Mouse (Mus musculus): ENCODE measurements around the gene Selp.

The Selp gene

DNA sequence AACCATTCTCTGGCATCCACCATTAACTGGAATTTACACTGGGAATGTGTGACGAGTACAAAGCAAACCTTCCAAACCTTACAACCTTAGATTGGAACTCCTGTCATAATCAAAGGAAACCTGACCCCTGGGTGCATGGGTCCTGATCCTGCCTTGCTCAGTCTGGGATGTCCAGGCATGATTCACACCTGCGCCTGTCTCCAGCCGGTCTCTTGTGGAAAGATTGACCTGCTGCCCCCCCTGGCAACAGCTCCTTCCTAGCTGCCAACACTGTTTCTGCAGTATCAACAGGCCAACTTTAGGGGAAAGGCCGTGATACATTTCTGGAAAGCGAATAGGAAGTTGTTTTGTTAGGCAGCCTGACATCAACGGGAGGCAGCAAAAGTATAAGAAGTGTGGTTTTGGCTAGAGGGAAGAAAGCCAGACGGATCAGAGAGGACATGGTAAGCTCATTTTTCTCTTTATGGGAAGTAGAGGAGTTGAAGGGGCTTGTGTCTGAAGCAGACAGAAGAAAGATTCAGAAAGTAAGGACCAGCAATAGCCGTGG is at the start of gene Selp:
TSS of gene Selp (plus strand) at position 318 of the 547 bp plus-strand sequence.
- in situ Hi-C loops (cut with MboI, MseI), result loop anchor here (5.0 kb wide), 1 partner anchor 468 kb away; no protein-coding TSS in a partner anchor

DNA sequence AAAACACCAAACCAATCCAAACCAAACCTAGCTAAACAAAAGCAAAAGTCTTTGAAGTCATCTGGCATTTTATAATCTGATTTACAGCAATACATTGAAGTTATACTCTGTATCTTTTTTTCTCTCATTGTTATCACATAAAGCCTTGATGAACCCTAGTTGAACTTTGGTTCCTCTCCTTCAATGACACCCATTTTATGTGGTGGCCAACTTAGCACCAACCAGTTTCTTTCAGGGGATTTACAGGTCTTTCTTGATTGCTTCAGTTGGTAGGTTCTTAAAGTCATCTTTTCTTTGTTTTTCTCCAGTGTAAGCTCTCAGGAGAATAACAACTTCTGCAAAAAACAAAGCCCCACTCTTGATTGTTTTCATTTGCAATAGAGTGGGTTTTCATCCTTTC is 45.8 kb upstream of the Selp start:
- in situ Hi-C loops (cut with MboI, MseI), result loop anchor here (5.0 kb wide), 1 partner anchor 72 kb away; no protein-coding TSS in a partner anchor

DNA sequence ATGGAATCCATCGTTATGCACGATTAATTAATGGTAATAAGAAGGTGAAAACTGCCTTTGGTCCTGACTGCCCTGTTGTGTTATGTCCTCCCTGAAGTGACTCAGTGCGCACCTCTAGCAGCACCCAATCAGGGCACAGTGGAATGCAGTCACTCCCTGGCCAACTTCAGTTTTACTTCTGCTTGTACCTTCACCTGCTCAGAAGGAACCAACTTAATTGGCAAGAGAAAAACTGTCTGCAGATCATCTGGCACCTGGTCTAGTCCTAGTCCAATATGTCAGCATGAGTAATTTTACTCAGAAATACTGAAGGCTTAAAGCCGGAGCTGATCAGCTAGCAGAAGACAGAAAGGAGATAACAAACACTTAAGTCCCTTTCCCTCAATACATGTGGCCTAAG is 44.6 kb upstream of the Selp start:
- in situ Hi-C loops (cut with MboI, MseI), result loop anchor here (5.0 to 10.0 kb wide), 2 partner anchors 688 to 1724 kb away; no protein-coding TSS in a partner anchor

DNA sequence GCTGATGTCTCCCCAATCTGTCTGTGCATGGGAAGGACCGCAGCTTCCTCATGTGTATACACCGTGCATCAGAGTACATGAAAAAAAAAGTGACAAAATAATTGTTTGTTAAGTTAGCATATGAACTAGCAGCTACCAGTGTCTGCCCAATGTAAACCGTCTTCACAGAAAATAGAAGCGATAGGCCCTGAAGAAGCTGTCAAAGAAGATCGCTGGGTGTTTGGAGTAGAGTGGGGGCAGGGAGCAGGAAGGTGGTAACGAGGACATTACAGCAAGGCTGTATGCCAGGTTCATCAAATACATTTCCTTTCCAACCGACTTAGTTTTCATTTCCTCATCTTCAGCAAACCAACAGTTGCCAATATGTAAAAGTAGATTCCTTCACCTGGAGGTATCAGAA is 44.0 kb upstream of the Selp start:
- in situ Hi-C loops (cut with MboI, MseI), result loop anchor here (5.0 to 10.0 kb wide), 2 partner anchors 689 to 1724 kb away; no protein-coding TSS in a partner anchor

DNA sequence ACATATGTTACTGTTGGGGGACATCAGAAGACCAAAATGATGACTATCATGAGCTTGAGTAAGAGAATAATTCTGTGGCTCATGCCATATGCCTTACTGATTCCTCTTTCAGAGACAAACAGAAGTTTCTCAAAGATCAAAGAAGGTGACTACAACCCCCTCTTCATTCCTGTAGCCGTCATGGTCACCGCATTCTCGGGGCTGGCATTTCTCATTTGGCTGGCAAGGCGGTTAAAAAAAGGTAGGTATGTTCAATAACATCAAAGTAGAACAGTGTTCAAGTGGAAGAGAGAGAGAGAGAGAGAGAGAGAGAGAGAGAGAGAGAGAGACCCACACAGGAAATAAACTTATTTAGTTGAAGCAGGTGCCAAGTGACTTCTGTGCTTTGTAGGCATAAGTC is 43.1 kb upstream of the Selp start:
- in situ Hi-C loops (cut with MboI, MseI), result loop anchor here (5.0 to 10.0 kb wide), 2 partner anchors 690 to 1723 kb away; no protein-coding TSS in a partner anchor

DNA sequence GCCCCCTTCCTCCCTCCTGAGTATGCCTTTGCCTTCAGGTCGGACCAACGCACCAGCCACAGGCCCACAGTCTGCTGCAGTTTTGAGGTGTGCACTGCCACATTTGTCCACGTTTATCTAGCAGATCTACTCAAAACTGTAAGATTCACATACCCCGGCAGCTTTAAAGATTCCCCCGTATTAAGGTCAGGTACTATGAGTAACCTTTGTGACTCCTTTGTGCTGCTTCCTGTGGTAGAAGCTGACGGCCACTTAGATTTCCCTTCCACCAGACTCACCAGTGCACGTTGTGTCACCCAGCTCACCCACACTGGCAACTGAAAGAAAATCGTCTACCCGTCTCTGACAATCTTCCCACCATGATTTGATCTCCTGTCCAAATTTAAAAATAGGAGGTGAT is 42.0 kb upstream of the Selp start:
- in situ Hi-C loops (cut with MboI, MseI), result loop anchor here (5.0 to 10.0 kb wide), 2 partner anchors 691 to 1722 kb away; no protein-coding TSS in a partner anchor

DNA sequence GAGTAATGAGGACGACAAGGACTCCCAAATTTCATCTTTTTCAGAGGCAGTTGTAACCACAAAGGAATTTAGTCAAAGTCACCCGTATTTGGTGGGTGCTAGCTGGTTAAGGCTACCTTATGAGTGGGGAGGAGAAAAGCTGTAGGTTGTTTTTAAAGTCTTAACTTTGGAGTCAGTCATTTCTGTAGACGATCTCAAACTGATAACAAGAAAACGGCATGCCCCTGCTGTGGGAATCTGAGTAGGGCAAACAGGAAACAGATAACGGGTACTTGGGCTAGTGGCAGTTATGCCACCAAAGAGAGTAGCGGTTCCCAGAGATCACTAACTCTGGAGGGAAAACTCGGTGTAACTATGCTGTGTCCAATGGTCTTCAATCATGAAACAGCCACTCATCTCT is 41.3 kb upstream of the Selp start:
- in situ Hi-C loops (cut with MboI, MseI), result loop anchor here (5.0 to 10.0 kb wide), 2 partner anchors 692 to 1721 kb away; no protein-coding TSS in a partner anchor

DNA sequence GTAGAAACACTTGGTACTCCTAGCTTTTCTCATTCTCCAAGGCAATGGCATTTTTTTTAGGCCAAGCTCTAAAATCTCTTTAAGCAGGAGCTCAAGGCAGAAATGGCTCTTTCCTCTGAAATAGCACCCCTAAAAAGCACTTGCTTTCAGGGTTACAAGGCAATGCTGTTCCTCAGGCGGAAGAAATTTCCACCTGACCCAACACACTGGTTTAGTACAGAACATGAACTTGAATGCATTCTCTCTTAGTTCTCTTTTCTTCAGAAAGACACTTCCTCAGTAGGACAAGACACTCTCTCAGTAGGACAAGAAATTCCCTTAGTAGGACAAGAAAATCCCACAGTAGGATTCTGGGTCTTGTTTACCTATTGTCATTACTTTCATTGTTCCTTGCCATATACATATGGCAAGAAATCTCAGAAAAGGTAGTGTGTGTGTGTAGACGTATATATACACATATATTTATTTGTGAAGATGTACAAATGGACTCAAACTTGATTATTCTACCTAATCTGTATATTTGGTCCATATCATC is 40.4 kb upstream of the Selp start:
- in situ Hi-C loops (cut with MboI, MseI), result loop anchor here (5.0 to 25.0 kb wide), 3 partner anchors 692 to 1720 kb away; partner anchors contain the start of gene Rcsd1

DNA sequence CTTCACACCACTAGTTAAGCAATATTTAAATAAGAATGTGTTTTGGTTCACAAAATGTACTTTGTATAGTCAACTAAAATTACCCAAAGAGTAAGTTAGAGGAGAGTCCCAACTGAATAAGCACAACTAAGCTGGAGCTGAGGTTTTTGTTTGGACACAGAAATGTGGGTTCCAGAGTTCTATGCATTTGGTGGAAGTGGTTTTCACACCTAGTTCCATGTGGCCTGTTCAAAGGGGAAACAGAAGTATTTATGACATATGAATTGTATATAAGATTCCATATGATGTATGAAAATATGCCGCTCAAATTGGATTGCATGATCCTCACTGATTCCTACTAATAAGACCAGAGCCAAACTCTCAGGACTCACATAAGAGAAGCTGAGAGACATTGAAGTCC is 39.6 kb upstream of the Selp start:
- in situ Hi-C loops (cut with MboI, MseI), result loop anchor here (10.0 to 25.0 kb wide), 2 partner anchors 1637 to 1719 kb away; partner anchors contain the start of gene Rcsd1

DNA sequence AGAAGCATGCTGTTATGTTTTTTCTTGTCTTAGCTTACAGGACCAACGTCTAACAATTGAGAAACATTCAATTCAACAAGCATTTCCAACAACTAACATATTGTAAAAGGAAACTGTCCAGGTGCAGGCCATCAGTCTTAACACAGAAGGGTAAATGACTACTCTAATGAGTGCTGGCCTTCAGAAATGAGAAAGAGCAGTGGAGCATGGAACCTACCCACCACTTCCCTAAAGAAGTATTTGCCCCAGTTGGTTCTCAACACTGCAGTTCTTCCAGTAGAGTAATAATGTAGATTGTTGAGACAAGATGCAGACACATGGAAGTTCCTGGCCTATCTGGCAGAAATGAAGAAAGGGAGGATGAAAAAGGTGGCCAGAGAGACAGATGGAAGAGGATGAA is 38.6 kb upstream of the Selp start:
- in situ Hi-C loops (cut with MboI, MseI), result loop anchor here (10.0 to 25.0 kb wide), 2 partner anchors 1636 to 1718 kb away; partner anchors contain the start of gene Rcsd1

DNA sequence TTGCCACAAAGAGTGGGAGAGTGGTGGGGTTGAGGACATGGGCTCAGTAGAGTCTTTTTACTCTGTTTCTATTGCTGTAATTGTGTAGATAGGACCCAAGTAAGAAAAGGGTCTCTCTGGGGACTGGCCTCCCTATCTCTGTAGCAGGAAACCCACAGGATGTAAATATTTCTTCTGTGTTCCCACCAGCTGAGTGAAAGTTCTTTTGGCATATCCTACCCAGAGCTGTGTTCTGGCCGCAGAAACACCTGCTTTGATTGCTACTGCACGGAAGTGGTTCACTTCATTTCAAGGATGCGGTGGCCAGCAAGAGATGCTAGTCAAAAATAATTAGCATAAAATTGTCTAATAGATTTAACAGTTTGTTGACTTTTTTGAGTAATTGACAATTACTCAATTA is 38.0 kb upstream of the Selp start:
- in situ Hi-C loops (cut with MboI, MseI), result loop anchor here (10.0 to 25.0 kb wide), 2 partner anchors 1635 to 1718 kb away; partner anchors contain the start of gene Rcsd1

DNA sequence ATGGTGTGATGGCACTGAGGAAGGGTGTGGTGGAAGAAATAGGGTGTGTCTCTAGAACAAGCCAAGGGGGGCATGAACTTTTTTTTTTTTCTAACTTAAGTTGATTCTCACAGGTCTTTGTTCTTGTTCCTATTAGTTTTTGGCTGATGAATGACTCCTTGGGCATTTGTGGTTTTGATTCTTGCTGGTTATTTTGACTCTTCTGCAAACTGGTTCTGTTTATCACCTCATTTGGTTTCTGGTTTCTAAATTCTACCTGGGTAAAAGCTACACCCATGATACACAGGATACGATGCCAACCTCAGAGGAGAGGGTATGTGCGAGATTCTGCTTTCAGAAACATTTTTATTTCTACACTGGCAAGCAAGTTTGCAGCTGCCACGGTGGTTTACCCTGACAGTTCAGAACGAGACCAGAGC is 36.7 kb upstream of the Selp start:
- in situ Hi-C loops (cut with MboI, MseI), result loop anchor here (10.0 to 25.0 kb wide), 2 partner anchors 1634 to 1716 kb away; partner anchors contain the start of gene Rcsd1

DNA sequence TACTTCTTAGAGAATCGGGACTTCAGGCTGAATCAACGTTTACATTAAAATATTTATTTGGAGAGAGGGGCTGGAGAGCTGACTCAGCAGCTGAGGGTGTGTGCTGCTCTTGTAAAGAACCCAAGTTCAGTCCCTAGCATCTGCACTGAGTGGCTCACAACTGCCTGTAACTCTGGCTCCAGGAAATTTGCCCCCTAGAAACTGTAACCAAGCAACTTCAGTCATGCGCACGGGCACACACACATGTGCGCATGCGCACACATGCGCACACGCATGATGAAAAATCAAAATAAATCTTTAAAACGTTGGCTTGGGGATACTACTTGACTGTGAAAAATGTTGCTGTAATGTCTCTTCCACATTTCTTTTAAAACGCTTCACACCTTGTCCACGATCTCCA is 36.0 kb upstream of the Selp start:
- in situ Hi-C loops (cut with MboI, MseI), result loop anchor here (10.0 to 25.0 kb wide), 2 partner anchors 1633 to 1716 kb away; partner anchors contain the start of gene Rcsd1

DNA sequence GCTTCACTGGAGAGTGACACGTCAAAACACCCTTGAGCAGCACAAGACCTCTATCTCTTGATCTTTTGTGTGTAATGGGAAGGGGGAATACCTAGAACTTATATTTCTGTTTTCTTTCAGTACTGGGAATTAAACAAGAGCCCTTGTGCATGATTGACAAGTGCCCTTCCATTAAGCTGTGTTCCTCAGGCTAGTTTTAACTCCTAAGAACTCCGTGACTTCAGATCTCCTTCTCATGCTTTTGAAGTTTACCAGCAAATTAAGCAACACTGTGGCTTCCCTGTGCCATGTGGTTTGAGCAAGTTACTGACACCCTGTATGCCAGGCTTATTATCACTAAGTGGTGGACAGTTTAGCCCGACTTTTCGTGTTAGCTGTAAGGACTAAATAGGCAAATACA is 32.0 kb upstream of the Selp start:
- in situ Hi-C loops (cut with MboI, MseI), result loop anchor here (25.0 kb wide), 1 partner anchor 1629 kb away; the partner anchor contains the start of gene Rcsd1

DNA sequence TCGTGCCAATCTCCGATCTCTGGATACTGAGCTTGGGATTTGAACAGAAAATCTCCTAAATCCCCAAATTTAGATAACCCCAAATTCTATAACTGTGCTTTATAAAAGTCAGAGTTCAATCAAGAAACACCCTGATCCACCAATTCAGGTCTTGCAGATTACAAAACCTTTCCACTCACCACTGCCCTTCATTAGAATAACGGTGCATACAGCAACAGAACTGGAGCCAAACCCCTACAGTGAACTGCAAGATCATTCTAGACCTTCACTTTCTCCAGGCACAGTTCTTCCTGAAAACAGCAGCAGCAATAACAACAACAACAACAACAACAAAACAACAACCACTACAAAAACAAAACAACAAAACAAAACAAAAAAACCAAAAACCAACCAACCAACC is 28.3 kb upstream of the Selp start:
- in situ Hi-C loops (cut with MboI, MseI), result loop anchor here (25.0 kb wide), 1 partner anchor 1626 kb away; the partner anchor contains the start of gene Rcsd1

DNA sequence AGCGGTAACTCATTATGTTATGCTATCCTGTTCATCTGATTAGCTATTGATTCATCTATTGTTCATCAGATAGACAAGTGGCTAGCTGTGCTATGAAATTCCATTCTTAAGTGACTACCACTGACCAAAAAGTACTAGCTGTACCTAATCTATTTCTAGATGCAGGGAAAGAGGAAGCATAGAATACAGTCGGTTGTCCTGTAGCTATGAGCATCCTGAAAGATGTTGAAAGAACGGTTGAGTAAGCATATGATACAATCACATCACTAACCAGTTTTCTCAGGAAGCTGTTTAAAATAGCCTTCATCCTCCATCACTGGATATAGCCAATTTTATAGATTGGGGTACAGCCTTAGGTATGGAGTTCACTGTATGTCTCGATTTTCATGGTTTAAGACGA is 27.2 kb upstream of the Selp start:
- in situ Hi-C loops (cut with MboI, MseI), result loop anchor here (25.0 kb wide), 1 partner anchor 1624 kb away; the partner anchor contains the start of gene Rcsd1

DNA sequence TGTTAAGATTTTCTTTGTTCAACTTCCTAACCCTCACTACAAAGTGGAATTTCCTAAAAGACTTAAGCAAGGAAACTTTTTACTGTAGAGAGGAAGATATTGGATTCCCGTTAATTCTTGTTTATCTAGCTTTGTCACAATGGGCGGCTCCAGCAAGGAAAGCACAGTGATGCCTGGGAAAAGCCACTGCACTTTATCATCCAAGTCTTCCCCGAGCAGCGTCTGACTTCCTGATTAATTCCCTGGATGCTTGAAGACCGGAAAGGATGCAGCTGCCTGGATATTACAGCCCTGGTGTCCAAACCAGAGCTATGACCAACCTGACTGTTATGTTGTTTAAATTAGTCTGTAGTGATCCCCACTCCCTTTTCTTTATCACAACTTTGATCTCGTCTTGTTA is 18.3 kb upstream of the Selp start:
- in situ Hi-C loops (cut with MboI, MseI), result loop anchor here (10.0 to 25.0 kb wide), 2 partner anchors 1616 to 1732 kb away; partner anchors contain the start of gene Rcsd1

DNA sequence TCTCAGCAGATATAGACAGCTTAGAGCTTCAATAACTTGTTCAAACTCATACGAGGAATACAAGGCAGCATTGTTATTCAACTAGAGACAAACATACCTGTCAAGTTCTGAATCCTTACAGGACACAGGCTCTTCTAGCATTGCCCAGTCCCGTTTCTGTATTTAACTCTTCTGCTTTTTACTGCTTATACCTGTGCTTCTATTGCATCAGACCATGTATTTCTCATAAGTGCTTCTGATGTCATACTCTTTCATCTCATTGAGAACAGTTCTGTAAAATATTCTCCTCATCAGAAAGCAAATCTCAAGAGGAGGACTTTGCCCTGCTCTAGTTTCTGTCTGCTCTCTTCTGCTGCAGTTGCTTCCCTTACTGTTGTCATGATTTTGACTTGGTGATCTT is 17.2 kb upstream of the Selp start:
- in situ Hi-C loops (cut with MboI, MseI), result loop anchor here (10.0 to 25.0 kb wide), 2 partner anchors 1614 to 1733 kb away; partner anchors contain the start of gene Rcsd1

DNA sequence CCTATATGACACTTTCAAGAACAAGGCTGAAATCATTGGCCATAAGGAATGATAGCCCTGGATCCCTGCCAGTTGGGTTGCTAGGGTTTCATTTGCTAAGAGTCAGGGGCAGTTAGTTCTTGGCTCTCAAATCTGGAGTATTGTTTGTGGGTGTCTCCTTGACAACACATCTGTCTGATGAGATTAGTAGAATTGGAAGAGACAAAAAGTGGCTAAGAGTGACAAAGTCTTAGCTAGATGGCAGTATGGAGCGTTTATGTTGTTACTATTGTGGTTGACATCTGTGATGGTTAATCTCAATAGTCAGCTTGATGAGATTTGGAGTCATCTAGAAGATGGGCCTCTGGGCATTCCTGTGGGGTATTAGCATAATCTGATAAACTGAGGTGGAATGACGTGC is 16.7 kb upstream of the Selp start:
- in situ Hi-C loops (cut with MboI, MseI), result loop anchor here (10.0 to 25.0 kb wide), 2 partner anchors 1614 to 1734 kb away; partner anchors contain the start of gene Rcsd1

DNA sequence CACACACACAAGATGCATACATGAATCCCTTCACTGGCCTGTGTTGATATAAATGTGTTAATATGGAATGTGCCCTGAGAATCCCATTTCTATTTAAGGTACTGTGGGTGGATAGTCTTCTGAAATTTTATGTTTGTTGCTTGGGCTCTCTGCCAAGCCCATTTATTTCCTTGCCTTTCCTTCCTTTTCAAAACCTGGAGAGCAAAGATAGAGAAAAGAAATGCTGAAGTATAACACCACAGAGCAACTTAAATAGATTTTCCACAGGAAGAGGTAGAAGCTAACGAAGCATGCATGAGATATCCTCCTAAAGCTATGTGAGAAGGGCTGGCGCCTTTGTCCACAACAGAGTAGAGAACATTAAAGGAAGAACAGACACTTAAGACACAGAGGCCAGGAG is 5.3 kb upstream of the Selp start:
- in situ Hi-C loops (cut with MboI, MseI), result no loop called here

DNA sequence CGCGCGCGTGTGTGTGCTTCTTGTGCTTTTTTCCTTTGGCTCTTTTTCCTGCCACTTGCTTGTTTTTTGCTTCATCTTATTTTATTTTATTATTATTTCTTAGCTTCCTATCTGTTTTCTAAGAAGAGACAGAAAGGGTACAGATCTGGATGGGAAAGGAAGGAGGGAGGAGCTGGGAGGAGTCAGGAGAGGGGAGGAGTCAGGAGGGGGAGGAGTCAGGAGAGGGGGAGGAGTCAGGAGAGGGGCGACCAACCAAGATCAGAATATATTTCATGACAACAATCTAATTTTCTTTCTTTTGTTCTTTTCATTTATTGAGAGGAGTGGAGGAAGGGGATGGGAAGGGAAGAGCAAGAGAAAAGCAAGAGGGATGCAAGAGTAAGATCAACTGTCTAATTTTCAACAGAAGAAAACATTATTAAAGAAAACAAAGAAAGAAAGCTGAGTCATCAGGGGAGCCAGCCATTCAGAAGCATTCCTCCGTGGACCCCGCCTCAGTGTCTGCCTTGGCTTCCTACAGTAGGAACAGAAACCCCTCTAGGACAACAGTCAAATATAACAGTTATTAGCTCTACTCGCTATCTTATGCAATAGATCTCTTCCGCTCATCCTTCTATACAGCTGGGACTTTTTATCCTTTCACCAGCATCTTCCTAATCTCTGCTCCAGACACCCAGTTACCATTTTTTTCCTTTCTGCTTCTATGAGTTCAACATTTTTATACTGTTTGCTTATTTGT is 4.3 kb upstream of the Selp start:
- in situ Hi-C loops (cut with MboI, MseI), result no loop called here

DNA sequence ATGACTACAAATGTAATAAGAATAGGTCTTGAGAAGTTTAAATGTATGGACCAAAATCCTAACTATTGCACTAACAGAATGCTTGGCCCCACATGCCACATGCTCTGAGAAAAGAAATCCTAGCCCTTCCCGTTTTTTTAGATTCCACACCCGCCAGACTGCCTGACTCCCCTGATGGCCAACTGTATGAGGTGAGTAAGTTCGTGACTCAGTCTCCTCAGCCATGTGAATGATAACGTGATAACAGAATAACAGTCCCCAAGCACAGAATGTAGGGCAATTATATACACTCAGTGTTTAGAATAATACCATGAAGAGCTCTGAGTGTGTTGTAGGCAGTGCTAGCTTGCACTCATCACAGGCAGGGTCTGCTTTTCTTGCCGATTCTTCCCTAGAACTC is 784 bp upstream of the Selp start:
- in situ Hi-C loops (cut with MboI, MseI), result no loop called here

Data from regulatory T cell (primary cell).